Mouse (Mus musculus) ES-Bruce4 (cell line): ENCODE results near the gene Ranbp17. TPM values are rescaled to one million over a fixed set of nuclear protein-coding genes. Genes with fewer than 3 reads are reported as not detected.
A peak's percentile ranks its signal among the peaks of the same experiment; 100 is the strongest.

ENCODE experiments used
- H3K27ac ChIP-seq: 2 replicates; pipeline ENCODE4 v1.5.1; 2012; ENCODE audit warnings: low read length, inconsistent platforms; ENCODE audit not compliant: insufficient read depth
- H3K27me3 ChIP-seq: 2 replicates; pipeline ENCODE4 v1.6.1; 2012; ENCODE audit warnings: mild to moderate bottlenecking, low read length, inconsistent platforms; ENCODE audit not compliant: control insufficient read depth, poor library complexity, insufficient read depth, severe bottlenecking
- H3K36me3 ChIP-seq: 2 replicates; pipeline ENCODE4 v1.6.1; 2012; ENCODE audit warnings: inconsistent platforms, mild to moderate bottlenecking, low read length, moderate library complexity; ENCODE audit not compliant: control insufficient read depth, poor library complexity, insufficient read depth, severe bottlenecking
- H3K4me1 ChIP-seq: one replicate; pipeline ENCODE4 v1.8.1; 2011; ENCODE audit warnings: low read length; ENCODE audit not compliant: control insufficient read depth, insufficient read depth
- H3K4me3 ChIP-seq: 2 replicates; pipeline ENCODE4 v1.5.1; 2011; ENCODE audit warnings: low read depth, mild to moderate bottlenecking, low read length
- H3K9ac ChIP-seq: 2 replicates; pipeline ENCODE4 v1.6.1; 2012; ENCODE audit warnings: low read depth, mild to moderate bottlenecking, inconsistent platforms; ENCODE audit not compliant: poor library complexity, severe bottlenecking
- H3K9me3 ChIP-seq: replicated peaks from 2 replicates; pipeline ENCODE4 v1.6.1; 2012; ENCODE audit warnings: mild to moderate bottlenecking, low read length, inconsistent platforms; ENCODE audit not compliant: control insufficient read depth, poor library complexity, insufficient read depth, severe bottlenecking
- CTCF ChIP-seq: IDR thresholded peaks from one replicate; pipeline ENCODE4 v1.8.1; 2011; ENCODE audit warnings: low read depth, low read length
- EP300 ChIP-seq: IDR thresholded peaks from 2 replicates; pipeline ENCODE4 v1.6.1; 2011; ENCODE audit warnings: low read depth, low read length; ENCODE audit not compliant: insufficient read depth
- POLR2A ChIP-seq: IDR thresholded peaks from one replicate; pipeline ENCODE4 v1.8.1; 2011; ENCODE audit warnings: low read length; ENCODE audit not compliant: insufficient read depth
- polyA plus RNA-seq: library from polyadenylated mRNA; stranded (reverse); fragments of >200 nt; gene quantifications from 2 replicates; pipeline ENCODE4 v1.2.4, GENCODE M21; 2011; ENCODE audit warnings: low read depth; ENCODE audit not compliant: missing spikeins, insufficient read depth, insufficient read length

Gene Ranbp17
- polyA plus RNA-seq, 1 experiment = 54.8 TPM

- H3K4me3 ChIP-seq = peak overlapping the region; percentile 38
- no peaks in the 10 kb centered on the region for H3K4me1 ChIP-seq
- TF ChIP-seq POLR2A = no peak
- no peak for TF ChIP-seq EP300
- no peak for TF ChIP-seq CTCF
- 0 out of 2 replicates have a peak, but pooled peaks cover 2% of the 10 kb centered on the region for H3K27me3 ChIP-seq
- H3K9me3 ChIP-seq = no peaks in the 10 kb centered on the region
- H3K9ac ChIP-seq = peak overlapping the region; percentile 57
- H3K27ac ChIP-seq = no peak overlapping the region
- no peaks in the 10 kb centered on the region for H3K36me3 ChIP-seq
Observed at GRCm38 (mm10) chr11:33180701-33181116, 332.8 kb downstream of the Ranbp17 start.

GRCm38 (mm10) chr11:33179802-33180201 is 333.7 kb downstream of the Ranbp17 start:
- H3K27me3 ChIP-seq = 0 out of 2 replicates have a peak, but pooled peaks cover 3% of the 10 kb centered on the region
- H3K9me3 ChIP-seq = no peaks in the 10 kb centered on the region
- no peak for TF ChIP-seq POLR2A
- TF ChIP-seq CTCF = no peak
- no peak for TF ChIP-seq EP300
- H3K27ac ChIP-seq = no peak overlapping the region
- H3K36me3 ChIP-seq = no peaks in the 10 kb centered on the region
- H3K9ac ChIP-seq = no peak overlapping the region
- no peak overlapping the region for H3K4me3 ChIP-seq
- H3K4me1 ChIP-seq = no peaks in the 10 kb centered on the region

- Histone ChIP-seq H3K9me3 (no peaks in the 10 kb centered on the region), H3K27me3 (0 out of 2 replicates have a peak, but pooled peaks cover 3% of the 10 kb centered on the region), H3K27ac (no peak overlapping the region), H3K4me3 (no peak overlapping the region), H3K9ac (no peak overlapping the region), H3K4me1 (no peaks in the 10 kb centered on the region), H3K36me3 (no peaks in the 10 kb centered on the region)
- no peak for TF ChIP-seq POLR2A
- TF ChIP-seq CTCF = peak; percentile 75
- no peak for TF ChIP-seq EP300
Observed at GRCm38 (mm10) chr11:33176525-33177245, 336.9 kb downstream of the Ranbp17 start.

- TF ChIP-seq CTCF (no peak), POLR2A (no peak), EP300 (no peak)
- no peaks in the 10 kb centered on the region for H3K36me3 ChIP-seq
- H3K4me1 ChIP-seq = no peaks in the 10 kb centered on the region
- H3K4me3 ChIP-seq = no peak overlapping the region
- no peak overlapping the region for H3K27ac ChIP-seq
- H3K27me3 ChIP-seq = 0 out of 2 replicates have a peak, but pooled peaks cover 3% of the 10 kb centered on the region
- no peaks in the 10 kb centered on the region for H3K9me3 ChIP-seq
- H3K9ac ChIP-seq = no peak overlapping the region
Observed at GRCm38 (mm10) chr11:33175768-33176167, 337.8 kb downstream of the Ranbp17 start.

GRCm38 (mm10) chr11:33170489-33170888 is 343.1 kb downstream of the Ranbp17 start:
- H3K9me3 ChIP-seq = no peaks in the 10 kb centered on the region
- no peaks in the 10 kb centered on the region for H3K36me3 ChIP-seq
- no peak overlapping the region for H3K9ac ChIP-seq
- no peak overlapping the region for H3K27ac ChIP-seq
- no peaks in the 10 kb centered on the region for H3K4me1 ChIP-seq
- H3K27me3 ChIP-seq = no peaks in the 10 kb centered on the region; the same call in 1 of the 2 replicates
- H3K4me3 ChIP-seq = no peak overlapping the region
- TF ChIP-seq EP300 (no peak), POLR2A (no peak), CTCF (peak; percentile 65)

- TF ChIP-seq POLR2A = peak; percentile 99
- TF ChIP-seq CTCF = no peak
- 0 out of 2 replicates have a peak, but pooled peaks have one; percentile 22 for TF ChIP-seq EP300
- H3K27ac ChIP-seq = peak within 1 kb of the TSS; percentile 71
Observed at GRCm38 (mm10) chr11:33162998-33163506, 350.5 kb downstream of the Ranbp17 start, which contains the start of gene Npm1. Npm1 (minus strand) TSS chr11:33163206.

More at GRCm38 (mm10) chr11:33162998-33163506, 350.5 kb downstream of the Ranbp17 start, which contains the start of gene Npm1:
- H3K4me3 ChIP-seq = peak within 1 kb of the TSS; percentile 88
- peaks cover 46% of the 10 kb centered on the region for H3K36me3 ChIP-seq
- H3K9me3 ChIP-seq = no peaks in the 10 kb centered on the region
- H3K9ac ChIP-seq = peak within 1 kb of the TSS; percentile 98
- H3K4me1 ChIP-seq = peaks cover 2% of the 10 kb centered on the region
- H3K27me3 ChIP-seq = no peaks in the 10 kb centered on the region; the same call in 1 of the 2 replicates
